Mouse (Mus musculus) lung, postnatal 0 days (tissue): ENCODE measurements around the gene Irx5.

Source experiments
- CTCF ChIP-seq: IDR thresholded peaks from 2 replicates; pipeline ENCODE4 v1.5.1; 2016; ENCODE audit warnings: antibody characterized with exemption, mild to moderate bottlenecking
- EP300 ChIP-seq: IDR thresholded peaks from 2 replicates; pipeline ENCODE4 v1.6.1; 2016; ENCODE audit warnings: antibody characterized with exemption, mild to moderate bottlenecking, control low read depth

GRCm38 (mm10) chr8:92331811-92332210 lies 25.6 kb upstream of the Irx5 start:
- no peak for TF ChIP-seq CTCF
- TF ChIP-seq EP300 = no peak
